Mouse (Mus musculus): ENCODE measurements around the gene Pprc1. TPM values are rescaled to one million over a fixed set of nuclear protein-coding genes. Genes with fewer than 3 reads are reported as not detected.

Gene Pprc1
- total RNA-seq, 1 experiment from 2014 or later: 48.0 TPM

GRCm38 (mm10) chr19:46049129-46049528 is 4.4 kb downstream of the Pprc1 start:
- no peak for ATAC-seq (replicated peaks; ENCODE audit: low read depth, poor library complexity, severe bottlenecking)

- ATAC-seq (replicated peaks; ENCODE audit: low read depth, poor library complexity, severe bottlenecking): peak; percentile 70
Observed at GRCm38 (mm10) chr19:46050462-46050861, 5.8 kb downstream of the Pprc1 start.

GRCm38 (mm10) chr19:46055752-46056387 is 11.2 kb downstream of the Pprc1 start:
- ATAC-seq (replicated peaks; ENCODE audit: low read depth, poor library complexity, severe bottlenecking): peak; percentile 79

- ATAC-seq (replicated peaks; ENCODE audit: low read depth, poor library complexity, severe bottlenecking): peak; percentile 86
Observed at GRCm38 (mm10) chr19:46056388-46056946, 11.8 kb downstream of the Pprc1 start.

- peak; percentile 58 for ATAC-seq (replicated peaks; ENCODE audit: low read depth, poor library complexity, severe bottlenecking)
Observed at GRCm38 (mm10) chr19:46056947-46057607, 12.4 kb downstream of the Pprc1 start.

- ATAC-seq (replicated peaks; ENCODE audit: low read depth, poor library complexity, severe bottlenecking): no peak
Observed at GRCm38 (mm10) chr19:46058466-46058865, 13.8 kb downstream of the Pprc1 start.

- no peak for ATAC-seq (replicated peaks; ENCODE audit: low read depth, poor library complexity, severe bottlenecking)
Observed at GRCm38 (mm10) chr19:46060845-46061244, 16.2 kb downstream of the Pprc1 start.

- no peak for ATAC-seq (replicated peaks; ENCODE audit: low read depth, poor library complexity, severe bottlenecking)
Observed at GRCm38 (mm10) chr19:46068054-46068453, 23.4 kb downstream of the Pprc1 start.

GRCm38 (mm10) chr19:46073285-46073684 is 28.6 kb downstream of the Pprc1 start:
- ATAC-seq (replicated peaks; ENCODE audit: low read depth, poor library complexity, severe bottlenecking): no peak

GRCm38 (mm10) chr19:46074266-46074665 is 29.6 kb downstream of the Pprc1 start:
- ATAC-seq (replicated peaks; ENCODE audit: low read depth, poor library complexity, severe bottlenecking): no peak

GRCm38 (mm10) chr19:46075616-46076607 is 31.2 kb downstream of the Pprc1 start, which contains the start of gene Nolc1:
Gene Nolc1, plus strand, starts transcription at chr19:46075863.
- ATAC-seq (replicated peaks; ENCODE audit: low read depth, poor library complexity, severe bottlenecking): peak; percentile 98

- ATAC-seq (replicated peaks; ENCODE audit: low read depth, poor library complexity, severe bottlenecking): no peak
Observed at GRCm38 (mm10) chr19:46078535-46078934, 33.8 kb downstream of the Pprc1 start.

- no peak for ATAC-seq (replicated peaks; ENCODE audit: low read depth, poor library complexity, severe bottlenecking)
Observed at GRCm38 (mm10) chr19:46085185-46085584, 40.5 kb downstream of the Pprc1 start.

GRCm38 (mm10) chr19:46086337-46086736 is 41.7 kb downstream of the Pprc1 start:
- peak; percentile 80 for ATAC-seq (replicated peaks; ENCODE audit: low read depth, poor library complexity, severe bottlenecking)

- no peak for ATAC-seq (replicated peaks; ENCODE audit: low read depth, poor library complexity, severe bottlenecking)
Observed at GRCm38 (mm10) chr19:46087871-46088270, 43.2 kb downstream of the Pprc1 start.

- ATAC-seq (replicated peaks; ENCODE audit: low read depth, poor library complexity, severe bottlenecking): no peak
Observed at GRCm38 (mm10) chr19:46091641-46092040, 47.0 kb downstream of the Pprc1 start.

- ATAC-seq (replicated peaks; ENCODE audit: low read depth, poor library complexity, severe bottlenecking): no peak
Observed at GRCm38 (mm10) chr19:46094144-46094543, 49.5 kb downstream of the Pprc1 start.

- ATAC-seq (replicated peaks; ENCODE audit: low read depth, poor library complexity, severe bottlenecking): no peak
Observed at GRCm38 (mm10) chr19:46095291-46095690, 50.6 kb downstream of the Pprc1 start.

GRCm38 (mm10) chr19:46096396-46096795 is 51.7 kb downstream of the Pprc1 start:
- ATAC-seq (replicated peaks; ENCODE audit: low read depth, poor library complexity, severe bottlenecking): no peak

GRCm38 (mm10) chr19:46099561-46099960 is 54.9 kb downstream of the Pprc1 start:
- ATAC-seq (replicated peaks; ENCODE audit: low read depth, poor library complexity, severe bottlenecking): no peak

Measured in common myeloid progenitor, adult 5-6 weeks (primary cell).